Mouse (Mus musculus) forebrain, embryonic 12.5 days (tissue): ENCODE data around the gene Hist1h1a. TPM values are rescaled to one million over a fixed set of nuclear protein-coding genes. Genes with fewer than 3 reads are reported as not detected.

Experiments used
- ATAC-seq: fragments of 200-750 bp; cut with Nextera tagmentation; 2 replicates; pipeline ENCODE4 v1.8.0; 2017; ENCODE audit warnings: moderate TSS enrichment; ENCODE audit not compliant: low FRiP score
- H3K27ac ChIP-seq: fragments of 300-500 bp; sonication (generic); 2 replicates; pipeline ENCODE4 v1.5.1; 2016; ENCODE audit warnings: mild to moderate bottlenecking
- H3K27me3 ChIP-seq: fragments of 300-500 bp; sonication (generic); 2 replicates; pipeline ENCODE4 v1.6.1; 2016; ENCODE audit warnings: mild to moderate bottlenecking
- H3K36me3 ChIP-seq: fragments of 300-500 bp; sonication (generic); replicated peaks from 2 replicates; pipeline ENCODE4 v1.6.1; 2016; ENCODE audit warnings: mild to moderate bottlenecking
- H3K4me1 ChIP-seq: fragments of 300-500 bp; sonication (generic); 2 replicates; pipeline ENCODE4 v1.6.1; 2016
- H3K4me2 ChIP-seq: fragments of 300-500 bp; sonication (generic); 2 replicates; pipeline ENCODE4 v1.6.1; 2016; ENCODE audit warnings: mild to moderate bottlenecking, moderate library complexity
- H3K4me3 ChIP-seq: fragments of 300-500 bp; sonication (generic); replicated peaks from 2 replicates; pipeline ENCODE4 v1.5.1; 2016; ENCODE audit warnings: mild to moderate bottlenecking
- H3K9ac ChIP-seq: fragments of 300-500 bp; sonication (generic); 2 replicates; pipeline ENCODE4 v1.6.1; 2016; ENCODE audit warnings: mild to moderate bottlenecking
- H3K9me3 ChIP-seq: fragments of 300-500 bp; sonication (generic); 2 replicates; pipeline ENCODE4 v1.6.1; 2016
- WGBS: fragments of 180-500 bp; shearing (Covaris S2); methylation state at CpG from one replicate; pipeline ENCODE4 v1.1.7; 2016; 5-methylcytosine and 5-hydroxymethylcytosine counted together
- polyA plus RNA-seq: library from polyadenylated mRNA; unstranded; fragments of >200 nt; fragmentation: Nextera tagmentation; extraction: Ambion mirVana; gene quantifications from 2 replicates; pipeline ENCODE4 v1.2.1, GENCODE M21; 2016

Hist1h1a gene
- polyA plus RNA-seq, 1 experiment from 2014 or later = 4.0 TPM

- WGBS = 20% methylated on average over 4 of the region's 4 CpGs
- Histone ChIP-seq H3K9me3 (no peaks in the 10 kb centered on the region), H3K27ac (peak overlapping the region; percentile 99), H3K4me3 (peak overlapping the region; percentile 58; the same call in 1 of the 2 replicates), H3K4me2 (peak overlapping the region; percentile 95), H3K27me3 (no peaks in the 10 kb centered on the region), H3K36me3 (no peaks in the 10 kb centered on the region), H3K9ac (peak overlapping the region; percentile 36; the same call in 1 of the 2 replicates), H3K4me1 (peaks cover 22% of the 10 kb centered on the region)
- no peak for ATAC-seq
These were observed 25.4 kb upstream of the Hist1h1a start for GRCm38 (mm10) chr13:23738041-23738440.

GRCm38 (mm10) chr13:23738677-23739068 is 24.8 kb upstream of the Hist1h1a start, which contains the start of gene Hist1h1c:
Gene Hist1h1c (plus strand): TSS chr13:23738808.
- Histone ChIP-seq H3K9ac (peak within 1 kb of the TSS; percentile 90), H3K27me3 (no peaks in the 10 kb centered on the region), H3K4me3 (peak within 1 kb of the TSS; percentile 58), H3K4me2 (peak within 1 kb of the TSS; percentile 95), H3K9me3 (no peaks in the 10 kb centered on the region), H3K4me1 (peaks cover 22% of the 10 kb centered on the region), H3K36me3 (no peaks in the 10 kb centered on the region), H3K27ac (peak within 1 kb of the TSS; percentile 99)
- under 1% methylated on average over 38 of the region's 38 CpGs for WGBS
- peak; percentile 97 for ATAC-seq

GRCm38 (mm10) chr13:23739069-23739921 is 24.2 kb upstream of the Hist1h1a start:
- Histone ChIP-seq H3K4me2 (peak overlapping the region; percentile 95), H3K4me3 (peak overlapping the region; percentile 58), H3K4me1 (peaks cover 26% of the 10 kb centered on the region), H3K36me3 (no peaks in the 10 kb centered on the region), H3K27me3 (no peaks in the 10 kb centered on the region), H3K9me3 (no peaks in the 10 kb centered on the region), H3K9ac (peak overlapping the region; percentile 90), H3K27ac (peak overlapping the region; percentile 99)
- ATAC-seq = peak; percentile 84
- WGBS = under 1% methylated on average over 38 of the region's 39 CpGs

GRCm38 (mm10) chr13:23739922-23740252 is 23.6 kb upstream of the Hist1h1a start:
- Histone ChIP-seq H3K9me3 (no peaks in the 10 kb centered on the region), H3K4me1 (peaks cover 31% of the 10 kb centered on the region), H3K36me3 (no peaks in the 10 kb centered on the region), H3K4me2 (peak overlapping the region; percentile 95), H3K4me3 (peak overlapping the region; percentile 58), H3K27me3 (no peaks in the 10 kb centered on the region), H3K27ac (peak overlapping the region; percentile 99), H3K9ac (peak overlapping the region; percentile 90)
- WGBS = under 1% methylated on average over 14 of the region's 14 CpGs
- no peak for ATAC-seq

GRCm38 (mm10) chr13:23740256-23740840 is 23.1 kb upstream of the Hist1h1a start:
- Histone ChIP-seq H3K4me2 (peak overlapping the region; percentile 95), H3K27ac (peak overlapping the region; percentile 99), H3K36me3 (no peaks in the 10 kb centered on the region), H3K9ac (peak overlapping the region; percentile 90), H3K4me1 (peaks cover 31% of the 10 kb centered on the region), H3K27me3 (no peaks in the 10 kb centered on the region), H3K9me3 (no peaks in the 10 kb centered on the region), H3K4me3 (peak overlapping the region; percentile 58)
- no peak for ATAC-seq
- 41% methylated on average over 13 of the region's 13 CpGs for WGBS

- Histone ChIP-seq H3K9ac (no peak overlapping the region), H3K27ac (peak overlapping the region; percentile 99), H3K9me3 (no peaks in the 10 kb centered on the region), H3K27me3 (no peaks in the 10 kb centered on the region), H3K36me3 (no peaks in the 10 kb centered on the region), H3K4me1 (peaks cover 31% of the 10 kb centered on the region), H3K4me3 (peak overlapping the region; percentile 58; the same call in 1 of the 2 replicates), H3K4me2 (peak overlapping the region; percentile 95)
- WGBS = 68% methylated on average over 5 of the region's 5 CpGs
- ATAC-seq = no peak
These were observed 22.6 kb upstream of the Hist1h1a start for GRCm38 (mm10) chr13:23740910-23741309.

- Histone ChIP-seq H3K27ac (no peak overlapping the region), H3K36me3 (no peaks in the 10 kb centered on the region), H3K27me3 (no peaks in the 10 kb centered on the region), H3K4me3 (no peak overlapping the region), H3K4me1 (peaks cover 31% of the 10 kb centered on the region), H3K9ac (no peak overlapping the region), H3K9me3 (no peaks in the 10 kb centered on the region), H3K4me2 (no peak overlapping the region)
- ATAC-seq = no peak
These were observed 21.5 kb upstream of the Hist1h1a start for GRCm38 (mm10) chr13:23742007-23742406.

- Histone ChIP-seq H3K9me3 (no peaks in the 10 kb centered on the region), H3K27ac (0 out of 2 replicates have a peak overlapping the region, but pooled peaks have one; percentile 53), H3K4me3 (no peak overlapping the region), H3K4me1 (peaks cover 34% of the 10 kb centered on the region), H3K27me3 (no peaks in the 10 kb centered on the region), H3K4me2 (no peak overlapping the region), H3K36me3 (no peaks in the 10 kb centered on the region), H3K9ac (no peak overlapping the region)
- WGBS = 88% methylated on average over 5 of the region's 5 CpGs
- ATAC-seq = no peak
These were observed 20.3 kb upstream of the Hist1h1a start for GRCm38 (mm10) chr13:23743215-23743614.

- Histone ChIP-seq H3K4me1 (peaks cover 34% of the 10 kb centered on the region), H3K27me3 (no peaks in the 10 kb centered on the region), H3K9me3 (no peaks in the 10 kb centered on the region), H3K4me3 (peak overlapping the region; percentile 45), H3K4me2 (peak overlapping the region; percentile 63), H3K27ac (peak overlapping the region; percentile 99), H3K36me3 (no peaks in the 10 kb centered on the region), H3K9ac (peak overlapping the region; percentile 64; the same call in 1 of the 2 replicates)
- ATAC-seq = no peak
- WGBS = 44% methylated on average over 4 of the region's 4 CpGs
These were observed 19.5 kb upstream of the Hist1h1a start for GRCm38 (mm10) chr13:23743963-23744362.

GRCm38 (mm10) chr13:23744421-23745380 is 18.8 kb upstream of the Hist1h1a start:
- peaks cover 29% of the 10 kb centered on the region for H3K4me1 ChIP-seq
- H3K27ac ChIP-seq = peak overlapping the region; percentile 99
- no peaks in the 10 kb centered on the region for H3K36me3 ChIP-seq
- under 1% methylated on average over 15 of the region's 36 CpGs for WGBS
- no peaks in the 10 kb centered on the region for H3K27me3 ChIP-seq
- peak overlapping the region; percentile 63 for H3K4me2 ChIP-seq
- no peak for ATAC-seq
- H3K9me3 ChIP-seq = no peaks in the 10 kb centered on the region
- H3K4me3 ChIP-seq = peak overlapping the region; percentile 45
- peak overlapping the region; percentile 64 for H3K9ac ChIP-seq

GRCm38 (mm10) chr13:23745381-23746161 is 17.9 kb upstream of the Hist1h1a start, which contains the start of gene Hist1h3c:
Gene Hist1h3c (minus strand): TSS chr13:23745602.
- Histone ChIP-seq H3K4me2 (peak within 1 kb of the TSS; percentile 63), H3K27me3 (no peaks in the 10 kb centered on the region), H3K9me3 (no peaks in the 10 kb centered on the region), H3K4me1 (peaks cover 21% of the 10 kb centered on the region), H3K4me3 (peak within 1 kb of the TSS; percentile 45), H3K9ac (peak within 1 kb of the TSS; percentile 75), H3K27ac (peak within 1 kb of the TSS; percentile 99), H3K36me3 (no peaks in the 10 kb centered on the region)
- WGBS = under 1% methylated on average over 26 of the region's 28 CpGs
- ATAC-seq = peak; percentile 72
